Comparison of ENCODE assay signal across 8 mouse cellular contexts in the genomic region with DNA sequence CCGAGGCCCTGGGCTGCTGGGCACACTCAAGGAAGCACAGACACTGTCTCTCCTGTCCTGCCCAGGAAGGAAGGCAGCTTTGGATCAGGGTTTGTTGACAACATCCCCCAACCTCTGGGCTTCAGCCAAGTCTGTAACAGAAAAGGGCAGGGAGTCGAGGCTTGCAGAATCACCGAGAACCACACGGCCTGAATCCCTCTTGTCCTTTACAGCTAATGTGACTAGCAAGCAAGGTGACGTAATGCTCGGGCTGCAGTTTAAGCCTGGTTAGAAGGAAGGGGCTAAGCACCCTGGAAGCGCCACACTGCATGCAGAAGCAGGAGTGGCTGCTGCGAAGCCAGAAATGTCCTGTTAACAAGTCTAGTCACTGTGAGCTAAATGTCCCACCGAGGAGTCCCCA. TPM values are rescaled to one million over a fixed set of nuclear protein-coding genes. Genes with fewer than 3 reads are reported as not detected.
DNase-seq lines count a peak whose midpoint lies in the region; ATAC-seq and TF ChIP-seq lines count a peak whose summit lies in the region.

No protein-coding gene starts in this region.

- H3K9ac ChIP-seq in hindbrain, embryonic 16.5 days (ENCODE audit: low read depth, low read length) = peak overlapping the region; percentile 41; the same call in 1 of the 2 replicates
- no peak overlapping the region for H3K9ac ChIP-seq in liver, embryonic 16.5 days (ENCODE audit: low read depth, low read length)
- no peak overlapping the region for H3K9ac ChIP-seq in stomach, embryonic 15.5 days

- peak overlapping the region; percentile 88 for H3K27ac ChIP-seq in cortical plate, adult 2 months (ENCODE audit: insufficient read depth, low read length)
- peak overlapping the region; percentile 76 for H3K27ac ChIP-seq in hindbrain, embryonic 16.5 days (ENCODE audit: low read depth, low read length)
- no peak overlapping the region for H3K27ac ChIP-seq in liver, embryonic 16.5 days (ENCODE audit: low read length)
- peak overlapping the region; percentile 83 for H3K27ac ChIP-seq in stomach, embryonic 15.5 days

- no peaks in the 10 kb centered on the region for H3K9me3 ChIP-seq in hindbrain, embryonic 16.5 days (ENCODE audit: control insufficient read depth, low read length)
- no peaks in the 10 kb centered on the region for H3K9me3 ChIP-seq in liver, embryonic 16.5 days (replicated peaks; ENCODE audit: control insufficient read depth, low read length)
- no peaks in the 10 kb centered on the region for H3K9me3 ChIP-seq in stomach, embryonic 15.5 days

- peaks cover 22% of the 10 kb centered on the region for H3K4me1 ChIP-seq in cortical plate, adult 2 months (ENCODE audit: control insufficient read depth, insufficient read depth, low read length)
- peaks cover 75% of the 10 kb centered on the region for H3K4me1 ChIP-seq in hindbrain, embryonic 16.5 days (ENCODE audit: control insufficient read depth, insufficient read depth, low read depth, low read length)
- H3K4me1 ChIP-seq in liver, embryonic 16.5 days (ENCODE audit: control insufficient read depth, low read depth, low read length) = peaks cover 21% of the 10 kb centered on the region
- H3K4me1 ChIP-seq in stomach, embryonic 15.5 days = peaks cover 87% of the 10 kb centered on the region

- TF ChIP-seq CTCF in cortical plate, adult 2 months (IDR thresholded peaks at IDR 0.05; ENCODE audit: extremely low read depth, insufficient read depth, low read length) = no peak

- ATAC-seq in hindbrain, embryonic 16.5 days = peak; percentile 53
- peak; percentile 32; the same call in 1 of the 2 replicates for ATAC-seq in liver, embryonic 16.5 days (ENCODE audit: low read depth)
- no peak for ATAC-seq in stomach, embryonic 15.5 days (ENCODE audit: insufficient read depth, low FRiP score, low read depth)

- peak overlapping the region; percentile 5 for H3K4me2 ChIP-seq in hindbrain, embryonic 16.5 days (ENCODE audit: low read length)
- H3K4me2 ChIP-seq in liver, embryonic 16.5 days (ENCODE audit: low read depth, low read length) = no peak overlapping the region
- H3K4me2 ChIP-seq in stomach, embryonic 15.5 days = peak overlapping the region; percentile 12; the same call in 1 of the 2 replicates

- DNase-seq in right cerebral cortex, postnatal 10 days (ENCODE audit: low spot score in 2 of 2) = peak; percentile 71 to 75
- DNase-seq in right cerebral cortex, postnatal 14 days = no peak
- DNase-seq in frontal cortex, postnatal 36 days (ENCODE audit: low spot score in 2 of 2) = no peak
- DNase-seq in embryo, embryonic 10 days (ENCODE audit: low spot score) = no peak

- TF ChIP-seq POLR2A in cortical plate, adult 2 months (IDR thresholded peaks at IDR 0.05; ENCODE audit: extremely low read depth, insufficient read depth, low read length) = no peak

- H3K27me3 ChIP-seq in hindbrain, embryonic 16.5 days (replicated peaks; ENCODE audit: control insufficient read depth, insufficient read depth, low read length) = no peaks in the 10 kb centered on the region
- H3K27me3 ChIP-seq in liver, embryonic 16.5 days (ENCODE audit: control insufficient read depth, insufficient read depth, low read depth, low read length) = no peaks in the 10 kb centered on the region
- H3K27me3 ChIP-seq in stomach, embryonic 15.5 days (replicated peaks) = no peaks in the 10 kb centered on the region

- 27% methylated on average over 9 of the region's 9 CpGs for WGBS in hindbrain, embryonic 16.5 days
- WGBS in liver, embryonic 16.5 days (ENCODE audit: insufficient replicate concordance) = 23% methylated on average over 9 of the region's 9 CpGs
- 26% methylated on average over 9 of the region's 9 CpGs for WGBS in stomach, embryonic 15.5 days

- H3K4me3 ChIP-seq in cortical plate, adult 2 months (ENCODE audit: insufficient read depth, low read length) = no peak overlapping the region
- no peak overlapping the region for H3K4me3 ChIP-seq in hindbrain, embryonic 16.5 days (ENCODE audit: low read length)
- no peak overlapping the region for H3K4me3 ChIP-seq in liver, embryonic 16.5 days (ENCODE audit: low read depth, low read length)
- no peak overlapping the region for H3K4me3 ChIP-seq in stomach, embryonic 15.5 days (replicated peaks)

- H3K36me3 ChIP-seq in hindbrain, embryonic 16.5 days (ENCODE audit: control insufficient read depth, insufficient read depth, low read length) = 0 out of 2 replicates have a peak, but pooled peaks cover 2% of the 10 kb centered on the region
- no peaks in the 10 kb centered on the region for H3K36me3 ChIP-seq in liver, embryonic 16.5 days (ENCODE audit: control insufficient read depth, insufficient read depth)
- H3K36me3 ChIP-seq in stomach, embryonic 15.5 days = no peaks in the 10 kb centered on the region

RNA-seq across cellular contexts. Expression of a gene that starts 8.7 kb away (rescaled TPM):
- 5.8 and 6.8 TPM in 2 replicates for polyA plus RNA-seq in cortical plate, adult 2 months (2012; rRNA removed)
- polyA plus RNA-seq in hindbrain, embryonic 16.5 days (2015; fragmentation: Nextera tagmentation; extraction: Ambion mirVana) = 4.4 and 4.6 TPM in 2 replicates
- 1.4 and 1.8 TPM in 2 replicates for polyA plus RNA-seq in liver, embryonic 16.5 days (2015; fragmentation: Nextera tagmentation; extraction: Ambion mirVana)
- polyA plus RNA-seq in stomach, embryonic 15.5 days (2015; fragmentation: Nextera tagmentation; extraction: Ambion mirVana) = 3.6 and 4.2 TPM in 2 replicates

RNA-seq across cellular contexts. Expression of a gene that starts 16.5 kb away (rescaled TPM):
- polyA plus RNA-seq in cortical plate, adult 2 months (2012; rRNA removed) = not detected in 2 replicates
- polyA plus RNA-seq in hindbrain, embryonic 16.5 days (2015; fragmentation: Nextera tagmentation; extraction: Ambion mirVana) = not detected in 2 replicates
- not detected in 2 replicates for polyA plus RNA-seq in liver, embryonic 16.5 days (2015; fragmentation: Nextera tagmentation; extraction: Ambion mirVana)
- polyA plus RNA-seq in stomach, embryonic 15.5 days (2015; fragmentation: Nextera tagmentation; extraction: Ambion mirVana) = not detected in 2 replicates

Comparison
In these comparisons a context has a peak if more than half of its experiments do, and no peak if none do; other contexts are left out.
1. DNase-seq: peak in right cerebral cortex, postnatal 10 days (2 of 2); none in right cerebral cortex, postnatal 14 days (single experiment), frontal cortex, postnatal 36 days (0 of 2) and embryo, embryonic 10 days (single experiment).